Mouse (Mus musculus): ENCODE measurements around the gene Zfp423.

DNA sequence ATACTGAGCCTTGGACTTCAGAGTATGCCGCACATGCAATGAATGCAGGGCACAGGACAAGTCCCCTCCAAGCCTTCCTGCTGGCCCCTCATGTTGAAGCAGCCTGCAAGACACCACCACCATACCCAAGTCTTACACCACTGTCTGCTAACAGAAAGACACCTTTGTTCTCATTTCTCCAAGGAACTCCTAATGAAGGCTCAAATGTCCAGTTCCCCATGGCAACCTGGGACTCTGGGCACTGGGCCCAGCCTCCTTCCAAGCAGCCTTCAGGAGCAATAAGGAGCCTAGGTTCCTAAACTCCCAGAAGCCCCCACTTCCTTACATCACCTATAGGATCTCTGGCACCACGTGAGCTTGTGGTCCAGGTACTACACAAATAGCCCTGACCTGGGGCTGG is 137.7 kb downstream of the Zfp423 start:
- TF ChIP-seq GATA1 (IDR thresholded peaks at IDR 0.05; ENCODE audit: low read length) (no peak), TAL1 (IDR thresholded peaks at IDR 0.05; ENCODE audit: low read length) (no peak)
